Mouse (Mus musculus) testis, adult 2 months (tissue): ENCODE data around the gene Ulk4. TPM values are rescaled to one million over a fixed set of nuclear protein-coding genes. Genes with fewer than 3 reads are reported as not detected.

Experiments used
- H3K27ac ChIP-seq: fragments of 200-500 bp; 2 replicates; pipeline ENCODE4 v1.5.1; 2012; ENCODE audit warnings: low read depth, low read length; ENCODE audit not compliant: control insufficient read depth, insufficient read depth
- H3K27me3 ChIP-seq: fragments of 200-500 bp; 2 replicates; pipeline ENCODE4 v1.6.1; 2012; ENCODE audit warnings: mild to moderate bottlenecking, low read length, moderate library complexity; ENCODE audit not compliant: control insufficient read depth, insufficient read depth
- H3K36me3 ChIP-seq: fragments of 200-500 bp; 2 replicates; pipeline ENCODE4 v1.6.1; 2012; ENCODE audit warnings: mild to moderate bottlenecking, low read length; ENCODE audit not compliant: control insufficient read depth, insufficient read depth
- H3K4me1 ChIP-seq: fragments of 200-500 bp; 2 replicates; pipeline ENCODE4 v1.6.1; 2012; ENCODE audit warnings: low read length; ENCODE audit not compliant: control insufficient read depth, insufficient read depth
- H3K4me3 ChIP-seq: fragments of 200-500 bp; 2 replicates; pipeline ENCODE4 v1.5.1; 2012; ENCODE audit warnings: low read depth, mild to moderate bottlenecking, low read length, moderate library complexity, mixed read lengths; ENCODE audit not compliant: control insufficient read depth
- CTCF ChIP-seq: fragments of 200-500 bp; IDR thresholded peaks from 2 replicates; pipeline ENCODE4 v1.5.1; 2012; ENCODE audit warnings: low read depth, mild to moderate bottlenecking, inconsistent platforms, low read length, moderate library complexity; ENCODE audit not compliant: control insufficient read depth, insufficient read depth, insufficient replicate concordance
- POLR2A ChIP-seq: fragments of 200-500 bp; IDR thresholded peaks from 2 replicates; pipeline ENCODE4 v1.6.1; 2012; ENCODE audit warnings: low read depth, mild to moderate bottlenecking, inconsistent platforms, low read length, moderate library complexity; ENCODE audit not compliant: control insufficient read depth
- polyA plus RNA-seq: library from polyadenylated mRNA; depleted of rRNA; stranded (reverse); fragments of >200 nt; gene quantifications from 2 replicates; pipeline ENCODE4 v1.2.3, GENCODE M21; 2012

Gene Ulk4
- polyA plus RNA-seq, 1 experiment, result 291 TPM

DNA sequence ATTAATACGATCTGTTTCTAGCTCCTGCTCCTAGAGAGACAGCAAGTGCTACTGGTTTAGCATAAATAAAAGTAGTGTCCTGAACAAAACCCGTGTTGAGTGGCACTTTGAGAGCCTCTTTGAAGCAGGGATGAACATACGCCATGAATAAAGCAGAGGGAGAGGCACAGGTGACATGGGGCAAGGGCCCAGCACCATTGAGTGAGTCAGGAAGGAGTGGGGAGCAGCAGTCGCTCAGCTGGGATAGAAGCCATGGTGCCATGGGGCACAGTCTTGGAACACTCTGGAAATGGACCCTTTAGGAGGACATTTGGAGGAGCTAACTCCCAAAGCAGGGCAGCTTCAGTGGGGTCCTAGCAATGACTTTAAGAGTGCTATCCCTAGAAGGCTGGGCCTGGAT, 238.6 kb downstream of the Ulk4 start:
- H3K4me3 ChIP-seq, result no peak overlapping the region
- H3K27me3 ChIP-seq, result no peaks in the 10 kb centered on the region
- H3K4me1 ChIP-seq, result no peaks in the 10 kb centered on the region
- H3K36me3 ChIP-seq, result no peaks in the 10 kb centered on the region
- no peak overlapping the region for H3K27ac ChIP-seq
- TF ChIP-seq CTCF, result no peak
- no peak for TF ChIP-seq POLR2A

GRCm38 (mm10) chr9:121037975-121038374, 239.0 kb downstream of the Ulk4 start:
- Histone ChIP-seq H3K36me3 (no peaks in the 10 kb centered on the region), H3K4me3 (no peak overlapping the region), H3K27me3 (no peaks in the 10 kb centered on the region), H3K4me1 (no peaks in the 10 kb centered on the region), H3K27ac (no peak overlapping the region)
- TF ChIP-seq CTCF (no peak), POLR2A (no peak)

DNA sequence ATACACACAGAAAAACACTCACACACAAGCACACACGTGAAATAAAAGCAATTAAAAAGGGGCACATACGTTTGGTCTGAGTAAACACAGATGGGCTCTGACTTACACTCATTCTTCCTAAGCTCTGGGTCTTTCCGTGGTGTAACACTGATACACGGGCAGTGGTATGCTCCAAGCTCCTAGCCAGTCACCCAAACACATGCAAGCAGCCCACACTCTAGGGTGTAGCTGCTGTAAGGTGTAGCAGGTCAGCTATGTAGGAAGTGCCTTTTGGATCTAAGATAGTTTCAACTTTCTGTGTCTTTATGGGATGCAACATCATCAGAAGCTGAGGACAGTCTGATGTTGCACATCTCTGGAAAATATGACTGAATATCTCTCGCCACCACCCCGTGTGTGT, 241.7 kb downstream of the Ulk4 start:
- H3K36me3 ChIP-seq, result no peaks in the 10 kb centered on the region
- no peak overlapping the region for H3K4me3 ChIP-seq
- TF ChIP-seq POLR2A (no peak), CTCF (no peak)
- H3K4me1 ChIP-seq, result no peaks in the 10 kb centered on the region
- no peaks in the 10 kb centered on the region for H3K27me3 ChIP-seq
- H3K27ac ChIP-seq, result no peak overlapping the region

DNA sequence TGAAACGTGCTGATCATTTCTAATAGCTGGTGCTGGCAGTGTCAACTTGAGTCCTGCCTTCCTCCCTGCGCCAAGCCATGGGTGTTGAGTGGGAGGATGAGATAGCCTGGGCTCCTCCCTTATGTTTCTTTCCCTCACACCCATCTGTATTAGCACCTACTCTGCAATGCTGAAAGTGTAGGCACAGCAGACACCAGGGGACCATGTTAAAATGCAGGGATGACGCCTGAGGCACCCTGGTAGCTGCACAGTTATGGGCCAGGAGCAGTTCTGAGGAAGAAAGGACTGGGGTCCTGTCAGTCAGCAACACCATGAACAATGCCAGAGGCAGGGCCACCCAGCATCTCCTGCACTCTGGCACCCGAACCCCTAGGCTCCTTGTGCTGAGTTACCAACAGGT, 243.4 kb downstream of the Ulk4 start:
- Histone ChIP-seq H3K27ac (no peak overlapping the region), H3K4me1 (no peaks in the 10 kb centered on the region), H3K36me3 (no peaks in the 10 kb centered on the region), H3K27me3 (no peaks in the 10 kb centered on the region), H3K4me3 (no peak overlapping the region)
- TF ChIP-seq POLR2A (no peak), CTCF (no peak)

GRCm38 (mm10) chr9:121032322-121032964, 244.6 kb downstream of the Ulk4 start:
- H3K27me3 ChIP-seq, result no peaks in the 10 kb centered on the region
- H3K27ac ChIP-seq, result no peak overlapping the region
- no peak for TF ChIP-seq CTCF
- TF ChIP-seq POLR2A, result no peak
- H3K4me1 ChIP-seq, result no peaks in the 10 kb centered on the region
- H3K4me3 ChIP-seq, result no peak overlapping the region
- no peaks in the 10 kb centered on the region for H3K36me3 ChIP-seq

DNA sequence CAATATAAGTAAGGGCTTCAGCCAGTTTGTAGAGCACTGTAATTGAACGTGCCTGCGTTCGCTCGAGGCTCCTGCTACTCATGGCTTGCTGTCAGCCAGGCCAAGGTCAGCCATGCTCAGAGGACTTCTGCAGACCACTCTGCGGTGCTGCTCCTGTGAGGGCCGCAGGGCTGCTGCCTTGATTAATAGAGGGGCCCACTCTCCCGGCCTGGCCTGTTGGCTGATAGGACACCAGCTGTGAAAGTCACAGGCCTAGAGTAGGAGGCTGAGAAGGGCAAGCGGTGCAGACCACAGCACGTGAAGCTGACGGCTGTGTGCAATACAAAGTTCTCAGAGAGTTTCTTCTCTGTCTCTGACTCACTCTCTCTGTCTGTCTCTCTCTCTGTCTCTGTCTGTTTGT, 246.0 kb downstream of the Ulk4 start:
- H3K4me1 ChIP-seq, result no peaks in the 10 kb centered on the region
- no peaks in the 10 kb centered on the region for H3K27me3 ChIP-seq
- H3K36me3 ChIP-seq, result no peaks in the 10 kb centered on the region
- H3K4me3 ChIP-seq, result no peak overlapping the region
- no peak overlapping the region for H3K27ac ChIP-seq
- TF ChIP-seq CTCF, result no peak

GRCm38 (mm10) chr9:121029786-121030185, 247.2 kb downstream of the Ulk4 start:
- Histone ChIP-seq H3K27ac (no peak overlapping the region), H3K36me3 (no peaks in the 10 kb centered on the region), H3K27me3 (no peaks in the 10 kb centered on the region), H3K4me3 (no peak overlapping the region), H3K4me1 (no peaks in the 10 kb centered on the region)
- TF ChIP-seq CTCF (no peak), POLR2A (no peak)

GRCm38 (mm10) chr9:121023526-121024264, 253.3 kb downstream of the Ulk4 start:
- Histone ChIP-seq H3K27me3 (no peaks in the 10 kb centered on the region), H3K4me1 (no peaks in the 10 kb centered on the region), H3K36me3 (no peaks in the 10 kb centered on the region), H3K27ac (no peak overlapping the region), H3K4me3 (no peak overlapping the region)
- TF ChIP-seq POLR2A (no peak), CTCF (no peak)
